Mouse (Mus musculus) kidney, postnatal 10 days (tissue): ENCODE results near the gene Abcd3.
"Not testable (repeated sequence)": the region's sequence is repeated elsewhere in the genome, so short reads cannot be mapped to it uniquely, and the experiment has no call there.

Source experiments
- DNase-seq: peaks from one replicate; pipeline ENCODE4 v3.0.0; 2021; ENCODE audit warnings: mixed read lengths

Abcd3 gene

DNA sequence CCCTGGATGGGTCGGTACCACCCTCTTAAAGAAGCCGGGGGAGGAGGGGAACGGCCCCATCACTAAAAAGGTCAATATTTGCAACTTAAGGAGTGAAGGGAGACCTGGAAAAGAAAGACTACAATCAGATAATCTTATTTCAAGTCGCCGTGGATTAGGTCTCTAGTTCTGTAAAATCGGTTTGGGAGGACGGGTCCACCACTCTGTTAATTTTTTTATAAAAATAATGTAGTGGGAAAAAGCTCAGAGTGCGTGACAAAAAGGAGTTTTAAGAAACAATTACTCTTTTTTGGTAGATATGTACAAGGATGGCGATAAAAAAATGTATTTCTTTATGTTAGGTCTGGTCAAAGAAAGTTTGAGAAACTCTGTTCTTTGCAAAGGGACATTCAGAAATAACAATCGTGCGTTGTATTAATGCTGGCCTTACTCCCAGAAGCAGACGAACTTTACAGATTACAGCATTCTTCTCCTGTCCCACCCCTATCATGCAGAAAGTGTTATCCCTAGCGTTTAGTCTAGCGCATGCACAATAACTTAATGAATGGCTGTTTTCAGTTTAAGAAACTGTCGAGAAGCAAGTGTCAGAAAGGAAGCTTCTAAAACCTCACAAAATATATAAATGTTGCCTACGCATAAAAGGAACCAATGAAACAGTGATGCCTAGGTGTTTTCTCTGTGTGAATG lies 590 bp upstream of the Abcd3 start:
- no peak for DNase-seq

- peak; percentile 66 for DNase-seq
Measured at GRCm38 (mm10) chr3:121814413-121814864, 663 bp downstream of the Abcd3 start.

DNA sequence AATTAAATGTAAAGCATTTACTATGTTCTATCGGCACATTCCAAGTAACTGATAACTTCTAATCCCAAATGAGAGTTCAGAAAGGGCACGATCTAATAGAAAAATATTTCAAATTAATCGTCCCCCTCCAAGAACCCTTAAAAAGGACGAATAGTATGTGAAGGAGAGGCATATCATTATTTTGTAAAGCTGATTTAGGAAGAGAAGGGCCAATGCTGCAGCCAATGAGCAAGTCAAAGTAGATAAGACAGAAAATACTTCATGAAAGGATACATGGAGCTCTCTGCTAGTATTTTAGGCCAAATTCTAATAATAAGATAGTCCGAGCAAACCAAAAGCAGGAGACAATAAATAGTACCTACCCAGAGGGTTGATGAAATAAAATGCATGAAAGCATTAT lies 1.3 kb downstream of the Abcd3 start:
- no peak for DNase-seq

- no peak for DNase-seq
Measured at GRCm38 (mm10) chr3:121808246-121808645, 6.9 kb downstream of the Abcd3 start.

- no peak for DNase-seq
Measured at GRCm38 (mm10) chr3:121794214-121794613, 20.9 kb downstream of the Abcd3 start.

- no peak for DNase-seq
Measured at GRCm38 (mm10) chr3:121792246-121792645, 22.9 kb downstream of the Abcd3 start.

GRCm38 (mm10) chr3:121790442-121790841 lies 24.7 kb downstream of the Abcd3 start:
- no peak for DNase-seq

- DNase-seq: no peak
Measured at GRCm38 (mm10) chr3:121789790-121790189, 25.3 kb downstream of the Abcd3 start.

DNA sequence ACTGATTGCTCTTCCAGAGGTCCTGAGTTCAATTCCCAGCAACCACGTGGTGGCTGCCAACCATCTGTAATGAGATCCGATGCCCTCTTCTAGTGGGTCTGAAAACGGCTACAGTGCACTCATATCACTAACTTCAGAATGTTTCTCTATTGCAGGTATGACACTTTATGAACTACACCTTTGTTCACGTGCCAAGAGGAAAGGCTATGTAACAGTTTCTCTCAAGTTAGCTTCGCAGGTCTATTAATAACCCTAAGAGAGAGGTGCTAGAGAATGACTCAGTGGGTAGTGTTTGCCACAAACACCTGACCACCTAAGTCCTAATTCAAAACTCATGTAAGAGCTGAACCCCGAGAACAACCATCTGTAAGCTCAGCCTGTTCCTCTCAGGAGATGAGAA lies 32.1 kb downstream of the Abcd3 start:
- DNase-seq: no peak

GRCm38 (mm10) chr3:121777943-121778342 lies 37.2 kb downstream of the Abcd3 start:
- DNase-seq: peak; percentile 73

GRCm38 (mm10) chr3:121773336-121773735 lies 41.8 kb downstream of the Abcd3 start:
- DNase-seq: not testable (repeated sequence)

- DNase-seq: no peak
Measured at GRCm38 (mm10) chr3:121768770-121769169, 46.3 kb downstream of the Abcd3 start.

DNA sequence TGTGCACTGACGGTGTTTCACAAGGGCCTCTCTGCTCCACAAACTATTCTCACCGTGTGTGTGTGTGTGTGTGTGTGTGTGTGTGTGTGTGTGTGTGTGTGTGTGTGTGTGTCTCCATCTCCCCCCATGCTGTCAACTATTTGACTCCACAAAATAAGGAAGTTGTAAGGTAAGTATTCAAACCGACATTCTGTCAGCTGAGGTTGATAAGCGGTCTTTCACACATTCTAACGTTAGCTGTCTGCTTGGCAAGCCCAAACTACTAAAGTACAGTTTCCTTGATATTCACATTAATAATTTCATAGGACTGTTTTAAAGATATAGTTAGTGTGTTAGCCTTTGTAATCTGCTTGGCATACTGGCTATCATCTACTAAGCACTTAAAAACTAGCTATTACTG lies 48.3 kb downstream of the Abcd3 start:
- no peak for DNase-seq

DNA sequence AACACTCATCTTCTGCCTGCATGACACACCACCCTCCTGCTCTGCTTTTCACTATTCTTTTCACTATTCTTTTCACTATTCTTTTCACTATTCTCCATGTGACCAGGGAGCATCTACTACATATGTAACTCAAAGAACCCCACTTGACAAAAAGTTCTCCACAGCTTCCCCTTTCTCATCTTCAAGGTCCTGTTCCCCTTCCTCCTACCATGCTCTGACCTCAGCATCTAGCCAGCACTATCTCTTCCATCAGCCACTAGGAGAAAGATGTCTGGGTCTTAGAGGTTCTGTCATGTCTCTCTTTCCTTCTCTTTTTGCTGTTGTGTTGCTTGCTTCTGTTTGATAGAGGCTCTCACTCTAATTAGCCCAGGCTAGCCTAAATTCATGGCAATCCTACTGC lies 49.1 kb downstream of the Abcd3 start:
- no peak for DNase-seq

- peak; percentile 26 for DNase-seq
Measured at GRCm38 (mm10) chr3:121762056-121762852, 52.8 kb downstream of the Abcd3 start.

- DNase-seq: no peak
Measured at GRCm38 (mm10) chr3:121758373-121758772, 56.7 kb downstream of the Abcd3 start.

DNA sequence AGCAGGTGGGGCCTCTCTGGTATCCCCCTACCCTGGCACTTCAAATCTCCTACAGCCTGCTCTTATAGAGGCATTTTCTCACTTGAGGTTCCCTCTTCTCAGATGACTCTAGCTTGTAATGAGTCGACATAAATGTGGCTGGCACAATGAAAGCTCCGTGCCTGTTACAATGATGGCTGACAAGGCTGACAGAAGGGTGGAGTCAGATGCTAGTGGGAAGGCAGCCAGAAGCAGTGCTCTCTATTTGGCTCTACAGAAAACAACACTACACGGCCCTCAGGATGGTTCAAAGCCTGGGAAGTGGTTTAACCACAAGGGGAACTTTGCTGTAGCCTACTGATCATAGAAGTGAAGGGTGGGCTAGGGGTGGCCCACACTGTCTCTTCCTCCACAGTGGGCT lies 60.0 kb downstream of the Abcd3 start:
- DNase-seq: no peak

GRCm38 (mm10) chr3:121754319-121755090 lies 60.6 kb downstream of the Abcd3 start:
- DNase-seq: not testable (repeated sequence)

GRCm38 (mm10) chr3:121741186-121741848 lies 73.8 kb downstream of the Abcd3 start:
- DNase-seq: not testable (repeated sequence)

- DNase-seq: no peak
Measured at GRCm38 (mm10) chr3:121739489-121740213, 75.5 kb downstream of the Abcd3 start.

DNA sequence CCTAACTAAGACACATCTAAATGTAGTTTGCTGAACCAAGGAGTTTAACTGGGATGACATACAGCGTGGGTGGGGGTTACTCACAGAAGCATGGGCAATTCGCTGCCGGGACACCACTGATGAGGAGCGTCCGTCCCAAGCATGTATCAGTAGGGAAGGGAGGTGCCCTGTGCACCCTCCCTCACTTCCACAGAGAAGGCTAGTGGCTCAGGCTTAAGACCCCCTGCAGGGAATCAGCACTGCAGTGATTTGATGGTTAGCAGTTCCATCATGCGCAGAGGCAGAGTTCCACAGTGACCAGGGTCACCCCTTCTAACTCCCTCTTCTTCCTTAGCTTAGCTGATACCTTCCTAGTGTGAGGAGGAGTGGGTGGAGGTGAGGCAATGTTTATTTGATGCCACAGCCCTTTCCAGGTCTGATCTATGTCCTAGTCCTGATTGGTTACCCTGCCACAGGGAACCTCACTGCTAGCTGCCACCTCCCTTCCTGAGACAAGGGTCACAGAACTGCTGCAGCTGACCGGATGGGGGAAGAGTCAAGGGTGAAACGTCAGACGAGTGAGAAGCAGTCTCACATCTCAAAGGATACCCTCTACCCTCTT lies 76.3 kb downstream of the Abcd3 start:
- no peak for DNase-seq

DNA sequence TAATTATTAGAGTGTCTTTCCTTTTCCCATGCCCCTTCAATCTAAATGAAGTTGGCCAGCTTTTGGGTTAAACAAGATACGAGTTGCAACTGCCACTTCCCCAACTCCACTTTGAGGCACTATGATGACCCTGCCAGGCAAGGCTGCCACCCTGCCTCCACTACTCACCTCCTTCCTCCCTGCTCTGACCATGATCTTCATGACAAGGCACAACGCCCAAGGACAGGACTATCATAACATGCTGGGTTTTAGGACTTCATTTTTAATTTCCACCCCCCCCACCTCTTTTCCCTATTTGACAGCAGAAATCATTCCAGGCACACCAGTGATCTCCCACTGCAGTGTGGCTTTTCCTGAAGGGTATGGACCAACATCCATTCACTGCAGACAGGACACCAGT lies 77.2 kb downstream of the Abcd3 start:
- no peak for DNase-seq
